Mouse (Mus musculus): ENCODE data around the gene Setdb2.

GRCm38 (mm10) chr14:59466503-59466902 is 25.8 kb upstream of the Setdb2 start:
- TF ChIP-seq CTCF (IDR thresholded peaks at IDR 0.05) (no peak), EP300 (IDR thresholded peaks at IDR 0.05) (no peak)
